Mouse (Mus musculus) right cerebral cortex, adult 2 months (tissue): ENCODE results near the gene Olfr316.

ENCODE experiments used
- DNase-seq, 2 experiments: peaks; one replicate each; pipeline ENCODE4 v3.0.0; 2021 to 2022; ENCODE audit warnings: low spot score in 2 of 2

Olfr316 gene

DNA sequence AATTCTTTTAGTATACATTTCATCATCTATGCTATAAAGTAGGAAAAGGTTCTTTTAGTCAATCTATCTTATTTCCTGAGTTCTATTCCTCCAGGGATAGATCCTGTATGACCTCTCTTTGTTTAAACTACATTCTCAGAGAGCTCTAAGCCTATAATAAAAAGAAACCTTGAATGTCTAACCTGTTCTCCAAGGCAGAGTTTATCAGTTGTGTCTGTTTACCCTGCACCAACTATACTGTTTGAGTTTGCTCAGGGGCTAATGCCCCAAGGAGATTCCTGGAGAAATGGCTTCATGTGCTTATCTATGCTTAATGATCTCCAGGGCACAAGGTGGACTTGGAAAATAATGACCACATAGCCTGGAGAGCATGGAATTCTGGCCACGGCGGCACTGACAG is 51.9 kb downstream of the Olfr316 start:
- DNase-seq = no peak
